Mouse (Mus musculus) cerebellum, adult 9-11 months (tissue): ENCODE measurements around the gene Sprn.
"Not testable (repeated sequence)": the region's sequence is repeated elsewhere in the genome, so short reads cannot be mapped to it uniquely, and the experiment has no call there.

Experiments
- DNase-seq: peaks from one replicate; pipeline ENCODE4 v3.0.0; 2022

Gene Sprn

GRCm38 (mm10) chr7:140141350-140141749, 13.3 kb downstream of the Sprn start:
- DNase-seq = peak; percentile 75

GRCm38 (mm10) chr7:140138021-140138310, 16.7 kb downstream of the Sprn start:
- DNase-seq = no peak

GRCm38 (mm10) chr7:140137135-140138020, 17.3 kb downstream of the Sprn start, which contains the start of gene Mtg1:
Gene Mtg1, plus strand, starts transcription at chr7:140137564.
- DNase-seq = peak; percentile 96

GRCm38 (mm10) chr7:140135106-140135770, 19.4 kb downstream of the Sprn start:
- no peak for DNase-seq

GRCm38 (mm10) chr7:140134033-140134432, 20.6 kb downstream of the Sprn start:
- DNase-seq = not testable (repeated sequence)

- DNase-seq = not testable (repeated sequence)
Observed at GRCm38 (mm10) chr7:140132184-140132583, 22.5 kb downstream of the Sprn start.

GRCm38 (mm10) chr7:140127911-140128310, 26.8 kb downstream of the Sprn start:
- DNase-seq = no peak

- DNase-seq = no peak
Observed at GRCm38 (mm10) chr7:140126934-140127333, 27.7 kb downstream of the Sprn start.

- no peak for DNase-seq
Observed at GRCm38 (mm10) chr7:140126022-140126350, 28.7 kb downstream of the Sprn start.

GRCm38 (mm10) chr7:140125278-140126021, 29.2 kb downstream of the Sprn start:
- DNase-seq = peak; percentile 95

- DNase-seq = no peak
Observed at GRCm38 (mm10) chr7:140124382-140124781, 30.3 kb downstream of the Sprn start.

- no peak for DNase-seq
Observed at GRCm38 (mm10) chr7:140122765-140123164, 31.9 kb downstream of the Sprn start.

GRCm38 (mm10) chr7:140121338-140121910, 33.3 kb downstream of the Sprn start:
- no peak for DNase-seq

GRCm38 (mm10) chr7:140120484-140120883, 34.2 kb downstream of the Sprn start:
- no peak for DNase-seq

- peak; percentile 91 for DNase-seq
Observed at GRCm38 (mm10) chr7:140116329-140117054, 38.2 kb downstream of the Sprn start, which contains the start of gene Echs1. Gene Echs1, minus strand, starts transcription at chr7:140116476.

- no peak for DNase-seq
Observed at GRCm38 (mm10) chr7:140115583-140116328, 38.9 kb downstream of the Sprn start, which contains the start of gene Paox. Gene Paox, plus strand, starts transcription at chr7:140115799.

- DNase-seq = no peak
Observed at GRCm38 (mm10) chr7:140111943-140112342, 42.7 kb downstream of the Sprn start.

GRCm38 (mm10) chr7:140104009-140104408, 50.7 kb downstream of the Sprn start:
- DNase-seq = no peak

- DNase-seq = peak; percentile 91
Observed at GRCm38 (mm10) chr7:140101993-140102860, 52.5 kb downstream of the Sprn start, which contains the start of gene Fuom. Gene Fuom, minus strand, starts transcription at chr7:140102441.

GRCm38 (mm10) chr7:140101498-140101897, 53.2 kb downstream of the Sprn start:
- DNase-seq = peak; percentile 52
